Mouse (Mus musculus) mouse trophoblast stem cell (cell line): Measurements from ENCODE around the gene Cdh20.

Experiments
- in situ Hi-C, 2 experiments: fragments of 300-500 bp; cut with MseI, MboI; formaldehyde crosslinking; loops; 2 replicates in 1 of 2; 3 replicates in 1 of 2; pipeline ENCODE4 v1.15.1; 2025

Cdh20 gene

GRCm38 (mm10) chr1:104916507-104916906 lies 148.2 kb downstream of the Cdh20 start:
- in situ Hi-C loops: no loop called here

- in situ Hi-C loops: no loop called here
Measured at GRCm38 (mm10) chr1:104917307-104917836, 149.0 kb downstream of the Cdh20 start.

GRCm38 (mm10) chr1:104933051-104933450 lies 164.7 kb downstream of the Cdh20 start:
- in situ Hi-C loops: loop anchor here in 1 of 2 experiments (25.0 kb wide), 1 partner anchor 1121 kb away; no protein-coding TSS in a partner anchor

- in situ Hi-C loops: loop anchor here in 1 of 2 experiments (25.0 kb wide), 1 partner anchor 1125 kb away; no protein-coding TSS in a partner anchor
Measured at GRCm38 (mm10) chr1:104936966-104937365, 168.6 kb downstream of the Cdh20 start.

- in situ Hi-C loops: loop anchor here in 1 of 2 experiments (25.0 kb wide), 1 partner anchor 1127 kb away; no protein-coding TSS in a partner anchor
Measured at GRCm38 (mm10) chr1:104939156-104939555, 170.8 kb downstream of the Cdh20 start.

GRCm38 (mm10) chr1:104944470-104945109 lies 176.3 kb downstream of the Cdh20 start:
- in situ Hi-C loops: loop anchor here in 1 of 2 experiments (25.0 kb wide), 1 partner anchor 1132 kb away; no protein-coding TSS in a partner anchor

- in situ Hi-C loops: loop anchor here in 1 of 2 experiments (25.0 kb wide), 1 partner anchor 1133 kb away; no protein-coding TSS in a partner anchor
Measured at GRCm38 (mm10) chr1:104945110-104945489, 176.8 kb downstream of the Cdh20 start.

- in situ Hi-C loops: loop anchor here in 1 of 2 experiments (25.0 kb wide), 1 partner anchor 1137 kb away; no protein-coding TSS in a partner anchor
Measured at GRCm38 (mm10) chr1:104949640-104950039, 181.3 kb downstream of the Cdh20 start.

- in situ Hi-C loops: no loop called here
Measured at GRCm38 (mm10) chr1:104957046-104957445, 188.7 kb downstream of the Cdh20 start.

GRCm38 (mm10) chr1:104961670-104962069 lies 193.3 kb downstream of the Cdh20 start:
- in situ Hi-C loops: no loop called here

- in situ Hi-C loops: no loop called here
Measured at GRCm38 (mm10) chr1:104962257-104962656, 193.9 kb downstream of the Cdh20 start.

- in situ Hi-C loops: no loop called here
Measured at GRCm38 (mm10) chr1:104979068-104979467, 210.7 kb downstream of the Cdh20 start.

GRCm38 (mm10) chr1:104980273-104980672 lies 211.9 kb downstream of the Cdh20 start:
- in situ Hi-C loops: loop anchor here in 1 of 2 experiments (10.0 kb wide), 1 partner anchor 645 kb away; no protein-coding TSS in a partner anchor

- in situ Hi-C loops: loop anchor here in 1 of 2 experiments (10.0 kb wide), 1 partner anchor 638 kb away; no protein-coding TSS in a partner anchor
Measured at GRCm38 (mm10) chr1:104986222-104986973, 218.1 kb downstream of the Cdh20 start.

- in situ Hi-C loops: loop anchor here in 1 of 2 experiments (10.0 kb wide), 1 partner anchor 637 kb away; no protein-coding TSS in a partner anchor
Measured at GRCm38 (mm10) chr1:104987526-104987925, 219.2 kb downstream of the Cdh20 start.

- in situ Hi-C loops: no loop called here
Measured at GRCm38 (mm10) chr1:104992441-104992840, 224.1 kb downstream of the Cdh20 start.

- in situ Hi-C loops: no loop called here
Measured at GRCm38 (mm10) chr1:104993905-104994611, 225.7 kb downstream of the Cdh20 start.

GRCm38 (mm10) chr1:104994612-104994986 lies 226.3 kb downstream of the Cdh20 start:
- in situ Hi-C loops: no loop called here

- in situ Hi-C loops: no loop called here
Measured at GRCm38 (mm10) chr1:104997814-104998213, 229.5 kb downstream of the Cdh20 start.

GRCm38 (mm10) chr1:105002179-105002578 lies 233.8 kb downstream of the Cdh20 start:
- in situ Hi-C loops: no loop called here

GRCm38 (mm10) chr1:105003786-105004185 lies 235.5 kb downstream of the Cdh20 start:
- in situ Hi-C loops: no loop called here
